Mouse (Mus musculus) megakaryocyte, embryonic 14.5 days (primary cell): ENCODE data around the gene A030003K21Rik.

Experiments
- FLI1 ChIP-seq: IDR thresholded peaks from 2 replicates; pipeline ENCODE4 v1.6.1; 2012; ENCODE audit warnings: low read length, inconsistent platforms, mixed read lengths
- GATA1 ChIP-seq: IDR thresholded peaks from 3 replicates; pipeline ENCODE4 v1.6.1; 2012; ENCODE audit warnings: mixed read lengths, low read length, inconsistent platforms, borderline replicate concordance

- TF ChIP-seq GATA1 (no peak), FLI1 (no peak)
Observed at GRCm38 (mm10) chr1:82991596-82991995, 48.4 kb upstream of the A030003K21Rik start.
